Mouse (Mus musculus): ENCODE measurements around the gene Crebbp.

Crebbp gene

GRCm38 (mm10) chr16:4064945-4065344 is 148.9 kb downstream of the Crebbp start:
- in situ Hi-C loops (cut with MboI; ENCODE audit: unreplicated experiment in 2 of 2), result loop anchor here (5.0 to 10.0 kb wide), 4 partner anchors 147 to 227 kb away; partner anchors contain the start of genes Crebbp (in 1 of the 2) and Zfp174 (in 1 of the 2)

- in situ Hi-C loops (cut with MboI; ENCODE audit: unreplicated experiment in 2 of 2), result no loop called here
These were observed 160.0 kb downstream of the Crebbp start for GRCm38 (mm10) chr16:4053811-4054210.

GRCm38 (mm10) chr16:4052601-4053000 is 161.2 kb downstream of the Crebbp start:
- in situ Hi-C loops (cut with MboI; ENCODE audit: unreplicated experiment in 2 of 2), result no loop called here

GRCm38 (mm10) chr16:4045524-4045923 is 168.3 kb downstream of the Crebbp start:
- in situ Hi-C loops (cut with MboI; ENCODE audit: unreplicated experiment in 2 of 2), result no loop called here

- in situ Hi-C loops (cut with MboI; ENCODE audit: unreplicated experiment in 2 of 2), result no loop called here
These were observed 169.7 kb downstream of the Crebbp start for GRCm38 (mm10) chr16:4044093-4044492.

GRCm38 (mm10) chr16:4041646-4042045 is 172.2 kb downstream of the Crebbp start:
- in situ Hi-C loops (cut with MboI; ENCODE audit: unreplicated experiment in 2 of 2), result no loop called here

- in situ Hi-C loops (cut with MboI; ENCODE audit: unreplicated experiment in 2 of 2), result no loop called here
These were observed 173.6 kb downstream of the Crebbp start for GRCm38 (mm10) chr16:4040206-4040605.

GRCm38 (mm10) chr16:4037690-4038089 is 176.1 kb downstream of the Crebbp start:
- in situ Hi-C loops (cut with MboI; ENCODE audit: unreplicated experiment in 2 of 2), result no loop called here

GRCm38 (mm10) chr16:4036807-4037206 is 177.0 kb downstream of the Crebbp start, which contains the start of gene Dnase1:
TSS of gene Dnase1 (plus strand) at chr16:4036942.
- in situ Hi-C loops (cut with MboI; ENCODE audit: unreplicated experiment in 2 of 2), result no loop called here

GRCm38 (mm10) chr16:4035575-4035974 is 178.2 kb downstream of the Crebbp start:
- in situ Hi-C loops (cut with MboI; ENCODE audit: unreplicated experiment in 2 of 2), result no loop called here

GRCm38 (mm10) chr16:4034476-4034875 is 179.3 kb downstream of the Crebbp start:
- in situ Hi-C loops (cut with MboI; ENCODE audit: unreplicated experiment in 2 of 2), result no loop called here

GRCm38 (mm10) chr16:4033971-4034370 is 179.8 kb downstream of the Crebbp start:
- in situ Hi-C loops (cut with MboI; ENCODE audit: unreplicated experiment in 2 of 2), result no loop called here

- in situ Hi-C loops (cut with MboI; ENCODE audit: unreplicated experiment in 2 of 2), result no loop called here
These were observed 181.5 kb downstream of the Crebbp start for GRCm38 (mm10) chr16:4032341-4032748.

- in situ Hi-C loops (cut with MboI; ENCODE audit: unreplicated experiment in 2 of 2), result no loop called here
These were observed 182.1 kb downstream of the Crebbp start for GRCm38 (mm10) chr16:4031441-4032274.

Data from v-Abl transformed pro-B cells (cell line).